Mouse (Mus musculus): ENCODE measurements around the gene Arhgap10.

Gene Arhgap10

DNA sequence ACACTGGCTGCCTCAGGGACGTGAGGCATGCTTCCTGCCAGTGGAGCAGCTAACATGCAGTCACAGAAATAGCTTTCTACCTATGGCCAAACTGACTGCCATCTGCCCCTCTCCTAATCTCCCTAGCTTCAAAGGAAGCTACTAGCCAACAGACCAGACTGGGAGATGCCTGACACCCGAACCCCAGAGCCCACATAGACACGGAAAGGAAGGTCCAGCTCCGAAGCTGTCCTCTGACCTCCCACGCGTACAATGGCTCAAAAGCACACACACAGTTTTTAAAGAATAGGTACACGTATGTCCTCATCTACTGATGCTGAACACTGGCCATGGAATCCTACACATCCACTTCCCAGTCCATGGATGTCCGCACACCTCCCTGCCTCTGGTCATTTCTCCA lies 2.0 kb downstream of the Arhgap10 start:
- DNase-seq, result no peak

DNA sequence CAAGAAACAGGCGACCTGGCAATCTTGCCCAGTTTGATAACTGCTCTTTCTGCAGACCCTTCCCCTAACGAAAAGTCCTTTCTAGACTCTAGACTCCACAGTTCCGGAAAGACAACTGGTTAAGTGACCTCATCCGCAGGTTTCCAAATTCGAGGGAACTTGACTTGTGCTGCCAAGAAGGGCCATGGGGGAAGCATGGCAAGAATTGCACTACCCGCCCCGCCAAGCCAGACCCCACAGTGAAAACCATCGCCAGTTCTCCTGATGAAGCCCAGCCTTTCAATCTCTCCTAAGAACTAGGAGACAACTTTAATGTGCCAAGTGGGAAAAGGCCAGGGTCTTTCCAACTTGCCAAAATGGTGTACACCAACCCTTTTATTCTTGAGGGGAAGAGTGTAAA lies 2.6 kb downstream of the Arhgap10 start:
- DNase-seq, result no peak

DNA sequence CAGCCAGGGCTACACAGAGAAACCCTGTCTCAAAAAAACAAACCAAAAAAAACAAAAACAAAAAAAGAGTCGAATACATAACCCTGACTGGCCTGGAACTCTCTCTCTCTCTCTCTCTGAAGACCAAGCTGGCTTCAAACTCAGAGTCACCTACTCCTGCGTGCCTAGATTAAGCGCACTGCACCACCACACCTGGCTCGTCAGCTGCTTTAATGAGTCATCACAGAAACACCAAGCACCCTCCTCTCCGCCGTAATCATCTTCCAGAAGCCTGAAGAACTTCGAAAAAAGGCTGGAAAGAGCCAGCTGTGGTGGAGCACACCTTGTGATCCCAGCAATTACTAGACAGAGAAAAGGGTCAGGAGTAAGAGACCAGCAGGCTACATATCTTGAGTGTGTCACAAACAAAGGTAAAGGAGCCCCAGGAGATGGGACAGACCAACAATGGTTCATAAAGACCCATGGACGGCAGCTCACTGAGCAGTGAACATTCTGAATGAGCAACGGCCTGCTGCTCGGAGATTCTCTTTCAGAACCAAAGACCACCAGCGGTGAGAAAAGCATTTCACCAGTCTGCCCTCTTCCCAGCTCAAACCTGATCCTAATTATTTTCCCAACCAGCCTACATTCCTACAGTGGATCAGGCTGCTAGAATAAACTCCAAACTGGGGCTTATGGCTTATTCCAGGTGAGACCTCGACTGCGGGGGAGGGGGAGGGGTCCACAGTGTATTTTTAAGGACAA lies 5.8 kb downstream of the Arhgap10 start:
- DNase-seq, result no peak

DNA sequence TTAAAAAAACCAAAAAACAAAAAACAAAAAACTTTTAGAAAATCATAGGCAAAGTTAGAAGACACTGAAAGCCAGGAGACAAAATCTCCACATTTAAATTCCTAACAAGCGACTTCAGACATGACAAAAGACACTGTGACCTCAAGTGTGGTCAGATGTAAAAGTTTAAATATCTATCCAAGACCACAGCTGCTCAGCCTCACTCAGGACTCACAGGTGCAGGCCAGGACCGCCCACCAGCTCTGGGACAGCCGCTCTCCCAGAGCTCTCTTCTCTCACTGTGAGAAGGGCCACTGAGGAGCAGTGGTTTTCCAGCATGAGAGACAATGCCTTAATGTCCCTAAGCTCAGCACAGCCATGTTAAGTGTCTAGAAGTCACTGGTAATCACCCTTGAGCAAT lies 7.3 kb downstream of the Arhgap10 start:
- DNase-seq, result no peak

DNA sequence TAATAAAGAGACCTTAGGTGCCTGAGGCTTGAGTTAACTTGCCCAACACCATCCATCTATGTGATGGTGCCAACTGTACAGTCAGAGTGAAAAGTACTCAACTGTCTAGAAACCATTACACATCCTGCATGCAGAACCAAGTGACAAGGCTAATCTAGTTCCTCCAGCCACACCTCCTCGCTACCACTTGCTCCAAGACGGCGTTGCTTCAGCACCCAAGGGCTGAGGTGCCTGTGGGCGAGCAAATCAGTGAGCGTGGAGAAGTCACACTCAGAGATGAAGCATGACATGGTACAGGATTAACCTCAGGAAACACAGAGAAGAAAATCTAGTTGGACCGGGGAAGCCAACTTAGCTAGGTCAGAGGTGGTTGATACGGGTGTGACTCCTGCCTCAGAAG lies 8.7 kb downstream of the Arhgap10 start:
- no peak for DNase-seq

DNA sequence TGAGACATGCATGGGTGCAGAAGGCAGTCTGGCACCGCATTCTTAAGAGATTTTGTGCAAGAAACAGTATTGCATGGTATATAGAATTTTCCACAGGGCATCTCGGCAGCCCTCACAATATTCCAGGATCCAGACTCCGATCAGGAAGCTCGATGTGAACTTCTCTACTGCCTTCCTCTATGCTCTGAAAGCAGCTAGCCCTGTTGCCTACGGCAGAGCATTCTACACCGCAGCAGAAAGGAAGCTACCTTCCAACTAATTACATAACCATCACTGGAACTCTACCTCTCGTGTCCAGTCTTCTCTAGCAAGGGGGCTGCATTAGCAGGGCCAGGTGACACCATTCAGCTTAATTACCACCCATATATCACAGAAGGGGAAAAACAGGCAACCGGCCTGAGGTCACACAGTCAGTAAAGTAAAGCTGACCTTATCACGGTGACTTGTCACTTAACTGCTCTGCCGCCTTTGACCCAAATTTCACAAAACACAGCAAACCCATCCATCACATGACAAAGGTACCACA lies 10.2 kb downstream of the Arhgap10 start:
- no peak for DNase-seq

DNA sequence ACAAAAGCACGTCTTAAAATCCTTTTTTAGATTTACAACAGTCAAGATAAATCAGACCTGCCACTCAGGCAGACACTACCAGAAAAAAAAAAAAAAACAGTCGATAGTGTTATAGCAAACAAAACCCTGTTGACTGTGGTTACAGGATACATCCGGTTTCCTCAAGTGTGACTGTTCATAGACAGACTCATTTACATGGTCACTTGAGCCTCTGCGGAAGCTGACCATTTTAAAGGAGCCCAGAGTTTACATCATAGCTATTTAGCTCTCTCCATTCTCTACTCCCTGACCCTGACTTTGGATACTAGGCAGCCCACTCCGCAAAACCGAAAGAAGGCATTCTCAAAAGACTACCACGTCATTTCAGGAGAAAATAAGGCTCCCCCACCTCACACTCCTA lies 11.2 kb downstream of the Arhgap10 start:
- DNase-seq, result no peak

DNA sequence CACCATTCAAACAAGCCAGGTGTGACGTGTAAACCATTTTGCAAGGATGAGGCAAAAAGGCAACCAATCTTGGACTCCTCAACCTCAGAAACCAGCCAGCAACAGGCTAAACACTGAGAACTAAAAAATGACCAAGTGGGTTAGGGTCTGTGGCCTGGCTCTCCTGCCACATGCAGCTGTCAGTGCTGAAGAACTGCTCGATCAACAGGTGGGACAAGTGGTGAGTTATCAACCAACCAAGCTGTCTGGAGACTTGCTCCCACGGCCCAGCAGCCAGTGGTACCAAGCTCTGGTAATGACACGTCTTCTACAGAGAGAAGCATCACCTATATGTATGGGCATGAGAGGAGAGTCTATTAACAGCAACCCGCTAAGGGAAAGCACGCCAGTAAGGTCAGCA lies 15.2 kb downstream of the Arhgap10 start:
- DNase-seq, result no peak

DNA sequence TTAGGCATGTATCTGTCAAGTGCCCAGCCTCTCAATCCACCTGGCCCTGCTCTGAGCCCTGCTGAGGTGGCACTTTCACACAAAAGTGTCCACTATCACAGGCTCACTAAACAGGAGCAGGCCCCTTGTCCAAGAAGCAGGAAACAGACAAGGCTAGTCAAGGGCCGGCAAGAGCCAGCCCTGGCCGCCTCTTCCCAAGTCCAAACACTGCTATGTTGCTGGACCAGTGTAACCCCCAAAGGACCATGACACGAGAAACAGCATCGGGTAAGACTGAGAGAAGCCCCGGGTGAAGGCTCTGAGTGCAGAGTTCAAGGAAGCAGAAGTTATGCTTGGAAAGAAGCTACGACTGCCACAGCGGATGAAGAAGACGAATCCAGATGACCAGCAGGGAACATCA lies 16.6 kb downstream of the Arhgap10 start:
- DNase-seq, result no peak

DNA sequence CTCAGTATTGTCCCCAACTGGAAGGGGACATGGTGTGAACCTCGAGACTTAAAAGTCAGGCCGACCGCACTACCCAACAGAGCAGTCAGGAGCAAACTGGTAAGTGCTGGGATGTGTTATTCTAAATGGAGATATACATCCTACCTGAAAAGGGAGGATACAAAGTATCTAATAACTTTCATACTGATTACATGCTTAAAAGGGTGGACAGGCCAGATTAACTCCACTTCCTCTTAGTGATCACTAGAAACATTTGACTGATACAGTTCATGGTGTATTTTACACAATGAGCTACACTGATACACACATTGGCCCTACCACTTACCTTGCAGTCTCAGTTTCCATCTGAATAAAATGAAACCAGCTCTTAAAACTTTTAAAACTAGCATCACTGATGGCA lies 17.5 kb downstream of the Arhgap10 start:
- no peak for DNase-seq

DNA sequence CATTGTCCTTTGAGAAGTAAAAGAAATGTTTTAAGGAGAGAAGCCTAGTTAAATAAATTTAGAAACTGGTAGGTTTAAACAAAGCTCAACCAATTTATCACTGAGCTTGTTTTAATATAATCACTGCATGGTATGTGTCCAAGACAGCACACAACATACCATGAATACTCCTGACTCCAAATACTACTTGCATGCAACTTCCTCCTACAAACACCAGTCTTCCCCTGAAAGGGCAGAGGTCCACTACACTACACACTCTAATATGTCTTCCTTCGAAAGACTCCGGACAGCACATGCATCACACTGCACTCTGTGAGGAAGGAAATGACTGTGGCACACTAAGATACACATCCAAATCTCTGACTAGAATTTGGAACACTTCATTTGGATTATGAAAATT lies 20.3 kb downstream of the Arhgap10 start:
- no peak for DNase-seq

DNA sequence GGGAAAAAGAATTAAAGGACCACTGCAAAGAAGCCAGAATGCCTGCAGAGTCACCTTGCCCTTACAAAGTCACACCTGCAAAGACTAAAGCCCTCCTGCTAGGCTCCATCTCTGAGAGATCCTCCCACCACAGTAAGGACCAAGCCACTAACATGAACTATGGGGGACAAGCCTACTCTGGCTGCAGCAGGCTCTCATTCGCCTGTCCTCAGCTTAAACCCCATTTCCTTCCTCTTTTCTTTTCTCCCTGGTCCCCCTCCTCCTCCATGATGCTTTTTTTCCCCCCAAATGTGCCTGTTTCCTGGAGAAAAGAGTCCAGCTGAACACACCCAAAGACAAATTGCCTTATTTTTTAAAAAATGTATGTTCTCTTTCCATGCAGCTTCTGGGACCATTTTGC lies 21.5 kb downstream of the Arhgap10 start:
- DNase-seq, result no peak

DNA sequence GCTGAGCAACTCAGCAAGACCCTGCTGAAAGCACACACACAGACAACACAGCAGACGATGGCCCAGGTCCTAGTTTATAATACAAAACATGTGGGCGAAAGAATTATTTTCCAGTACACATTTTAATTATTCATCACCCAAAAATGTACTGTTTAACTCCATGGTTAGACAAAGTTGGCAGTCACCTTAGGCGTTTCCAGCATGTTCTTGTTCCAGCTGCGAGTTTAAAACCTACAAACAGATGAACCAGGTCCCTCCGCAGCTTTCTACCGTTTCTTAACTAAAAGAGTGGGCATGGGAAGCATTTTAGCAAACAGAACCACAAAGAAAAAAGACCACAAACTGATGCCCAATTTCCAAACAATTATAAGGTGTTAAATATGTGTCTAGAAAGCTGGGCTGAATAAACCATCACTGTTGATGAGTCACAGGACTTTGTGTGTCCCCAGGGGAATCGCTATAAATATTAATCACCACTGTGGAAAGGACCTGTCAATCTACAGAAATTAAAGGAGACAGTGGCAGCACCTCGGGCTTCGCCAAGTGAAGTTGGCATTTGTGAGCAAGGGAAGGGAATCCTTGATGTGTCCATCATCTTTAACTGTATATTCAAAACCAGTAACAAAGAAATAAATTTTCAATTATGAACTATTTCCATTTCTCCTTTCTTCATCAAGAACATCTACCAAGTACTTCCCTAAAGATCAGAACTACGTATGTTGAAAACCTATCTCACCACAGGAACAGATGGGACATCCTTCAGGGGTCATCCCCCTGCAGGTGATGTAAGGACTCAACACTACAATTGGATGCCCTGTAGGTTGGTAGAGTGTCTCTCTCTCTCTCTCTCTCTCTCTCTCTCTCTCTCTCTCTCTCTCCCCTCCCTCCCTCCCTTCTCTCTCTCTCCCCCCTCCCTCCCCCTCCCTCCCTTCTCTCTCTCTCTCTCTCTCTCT lies 23.1 kb downstream of the Arhgap10 start:
- DNase-seq, result no peak

DNA sequence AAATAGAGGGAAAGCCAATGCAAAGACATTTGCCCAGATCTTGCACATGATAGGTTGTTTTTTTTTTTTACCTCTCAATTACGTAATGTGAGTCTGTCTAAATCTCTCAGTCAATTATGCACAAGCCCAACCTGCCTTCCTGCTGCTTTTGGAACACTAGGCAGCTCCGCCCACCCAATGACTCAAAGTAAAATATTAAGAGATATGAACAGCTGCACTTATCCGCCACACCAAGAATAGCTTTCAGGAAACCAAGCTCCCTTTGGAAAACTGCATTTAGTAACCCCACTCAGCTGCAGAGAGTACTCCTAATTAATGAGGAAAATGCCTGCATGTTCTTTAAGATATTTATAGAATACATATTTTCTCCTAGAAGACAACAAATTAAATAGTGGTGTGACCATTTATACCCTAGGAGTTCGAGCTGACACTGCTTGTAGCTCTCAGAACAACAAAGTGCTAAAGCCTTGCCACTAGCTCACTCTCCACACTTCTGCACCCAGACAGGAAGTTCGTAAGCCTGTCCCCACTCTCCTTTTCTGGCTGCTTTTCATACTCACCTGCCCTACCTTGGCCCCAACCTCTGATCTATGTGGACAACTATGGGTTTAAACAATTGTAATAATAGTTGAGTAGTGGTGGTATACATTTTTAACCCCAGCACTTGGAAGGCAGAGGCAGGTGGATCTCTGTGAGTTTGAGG lies 25.2 kb downstream of the Arhgap10 start:
- no peak for DNase-seq

DNA sequence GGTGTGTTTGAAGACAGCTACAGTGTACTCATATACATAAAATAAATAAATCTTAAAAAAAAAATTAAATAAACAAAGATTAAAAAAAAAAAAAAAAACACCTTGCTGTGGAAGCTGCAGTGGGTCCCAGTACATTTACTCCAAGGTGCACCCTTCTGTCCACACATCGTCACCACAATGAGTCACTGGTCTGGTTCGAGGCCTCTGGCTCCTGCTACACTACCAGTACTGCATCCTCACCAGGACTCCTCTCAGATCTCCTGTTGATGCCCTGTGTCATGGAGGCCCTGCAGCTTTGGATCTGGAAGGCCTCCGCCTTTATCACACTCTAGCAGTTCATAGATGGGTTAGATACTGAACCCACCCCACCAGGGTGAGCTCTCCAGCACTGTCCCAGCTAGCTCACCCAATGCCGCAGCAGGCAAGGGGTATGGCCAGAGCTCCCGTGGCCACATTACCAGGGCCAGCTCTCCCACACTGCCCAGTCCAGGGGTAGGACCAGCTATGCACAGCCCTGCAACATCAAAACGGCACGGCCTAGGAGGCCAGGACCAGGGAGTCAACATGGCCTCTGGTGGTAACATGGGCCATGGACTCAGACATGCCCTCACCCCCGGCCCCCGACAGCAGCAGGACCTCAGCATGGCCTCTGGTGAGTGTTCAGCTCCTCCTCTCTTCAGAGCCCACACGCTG lies 26.4 kb downstream of the Arhgap10 start:
- DNase-seq, result no peak

DNA sequence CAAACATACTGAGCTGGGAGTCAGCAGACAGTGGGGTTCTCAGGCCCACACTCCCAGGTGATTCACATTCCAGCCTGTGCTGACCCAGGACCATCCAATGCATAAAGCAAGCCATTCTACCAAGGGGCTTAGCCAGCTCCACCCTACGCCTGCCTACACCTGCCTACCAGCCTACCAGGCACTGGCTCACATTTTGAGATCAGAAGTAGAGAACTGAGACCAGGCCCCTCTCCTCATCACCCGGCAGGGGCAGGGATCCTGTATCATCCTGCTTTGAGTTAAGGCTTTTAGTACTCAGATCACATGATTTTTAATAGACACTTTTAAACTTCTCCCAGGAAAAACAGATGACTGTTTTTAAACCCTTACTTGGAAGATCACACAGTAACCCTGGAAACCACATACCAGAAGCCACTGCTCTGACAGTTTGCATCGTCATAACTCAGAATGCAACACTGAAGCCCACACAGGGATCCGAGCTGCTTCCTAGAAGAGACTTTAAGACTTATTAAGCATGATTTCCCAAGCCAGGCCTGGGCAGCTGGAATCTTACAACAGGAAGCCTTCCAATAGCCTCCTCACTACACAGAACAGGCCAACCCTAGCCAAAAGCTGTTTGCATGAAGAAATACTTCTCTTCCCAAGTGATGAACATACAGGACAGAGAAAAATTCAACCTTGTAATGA lies 27.5 kb downstream of the Arhgap10 start:
- DNase-seq, result no peak

DNA sequence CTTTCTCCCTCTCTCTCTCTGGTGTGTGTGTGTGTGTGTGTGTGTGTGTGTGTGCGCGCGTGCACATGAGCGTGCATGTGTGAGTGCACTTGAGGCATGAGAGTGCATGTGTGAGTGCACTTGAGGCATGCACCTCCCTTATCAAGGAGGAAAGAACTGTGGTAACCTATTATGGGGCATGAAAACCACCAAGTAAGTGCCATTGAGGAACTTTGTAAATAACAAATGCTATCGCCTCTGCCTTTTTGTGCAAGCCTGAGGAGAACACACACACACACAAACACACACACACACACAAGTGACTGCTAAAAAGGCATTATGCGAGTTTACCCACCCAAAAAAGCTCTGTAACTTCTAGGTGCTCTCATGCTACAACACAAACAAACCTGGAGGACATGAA lies 28.5 kb downstream of the Arhgap10 start:
- DNase-seq, result no peak

DNA sequence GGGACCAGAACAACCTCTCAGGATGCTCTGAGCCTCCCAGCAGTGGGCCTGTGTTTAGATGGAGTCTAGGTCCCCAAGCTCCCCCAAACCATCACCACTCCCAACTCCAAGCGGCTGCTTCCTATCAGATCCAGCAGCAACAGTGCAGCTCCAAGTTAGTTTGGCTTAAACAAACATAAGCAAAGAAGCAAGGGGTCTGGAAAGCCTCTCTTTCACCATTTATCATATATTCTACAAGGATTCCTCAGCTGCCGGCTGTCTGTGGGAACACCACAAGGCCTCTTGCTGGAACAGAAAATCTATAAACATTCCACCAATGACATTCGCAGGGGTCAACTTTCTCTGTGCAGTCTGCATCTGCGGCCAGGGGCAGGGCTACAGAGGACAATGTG lies 29.5 kb downstream of the Arhgap10 start:
- DNase-seq, result no peak

DNA sequence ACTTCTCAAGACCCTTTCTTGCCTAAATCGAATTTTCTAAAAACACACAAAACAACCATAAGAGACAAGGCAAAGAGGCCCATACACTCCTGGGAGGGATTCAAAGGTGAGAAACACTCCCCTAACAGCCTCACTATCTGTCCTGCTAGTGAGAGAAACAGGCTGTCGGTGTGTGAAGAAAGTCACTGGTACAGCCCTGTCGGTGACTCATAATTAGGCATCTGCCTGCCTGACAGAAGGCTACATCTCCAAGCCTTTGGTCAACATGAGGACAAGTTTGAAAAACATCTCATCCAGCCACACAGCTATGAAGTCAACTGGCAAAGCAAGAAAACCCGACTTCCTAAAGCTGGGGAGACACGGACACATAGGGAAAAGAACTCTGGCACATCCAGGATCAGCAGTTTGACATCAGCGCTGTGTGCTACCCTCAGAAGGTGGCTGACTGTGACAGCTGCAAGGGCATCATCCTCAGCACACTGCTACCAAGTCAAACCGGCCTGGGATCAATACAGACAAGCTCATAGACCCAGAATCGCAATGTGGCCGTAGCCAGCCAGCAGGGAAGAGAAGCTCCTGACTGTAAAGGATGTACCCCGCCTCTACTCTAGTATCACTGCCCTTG lies 30.1 kb downstream of the Arhgap10 start:
- no peak for DNase-seq

DNA sequence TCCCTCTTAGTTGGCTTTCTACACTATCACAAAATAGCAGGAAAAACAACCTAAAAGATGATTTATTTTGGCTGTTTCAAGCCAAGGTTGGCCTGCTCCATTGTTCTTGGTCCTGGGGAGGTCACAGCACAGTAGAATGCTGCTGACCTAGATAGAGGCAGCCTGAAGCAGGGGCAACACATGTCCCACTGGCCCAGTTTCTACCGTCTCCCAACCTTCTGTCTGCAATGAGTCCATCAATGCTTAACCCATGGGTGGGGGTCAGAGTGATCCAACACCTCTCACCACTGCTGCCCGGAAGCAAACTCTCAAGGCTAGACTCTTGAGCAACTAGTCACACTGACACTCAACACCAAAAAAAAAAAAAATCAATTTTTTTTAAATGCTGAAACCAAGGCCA lies 31.0 kb downstream of the Arhgap10 start:
- no peak for DNase-seq

DNA sequence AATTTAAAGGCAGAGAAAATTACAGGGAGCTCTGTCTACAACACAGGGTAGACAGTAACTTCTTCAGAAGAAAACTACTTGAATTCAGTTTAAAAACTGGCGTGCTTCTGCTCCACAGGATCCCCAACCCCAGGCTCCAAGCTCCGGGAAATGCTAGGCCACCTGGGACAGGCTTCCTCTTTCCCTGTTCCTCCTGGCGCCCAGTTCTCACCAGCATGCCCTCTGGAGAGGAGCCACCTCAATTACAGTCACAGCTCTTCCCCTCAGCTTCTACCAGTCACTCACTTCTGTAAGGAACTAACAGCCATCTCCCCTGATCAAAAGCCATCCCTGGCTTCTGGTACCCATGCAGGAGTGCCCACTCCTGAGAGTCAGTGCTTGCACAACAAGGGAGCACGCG lies 32.9 kb downstream of the Arhgap10 start:
- DNase-seq, result no peak

DNA sequence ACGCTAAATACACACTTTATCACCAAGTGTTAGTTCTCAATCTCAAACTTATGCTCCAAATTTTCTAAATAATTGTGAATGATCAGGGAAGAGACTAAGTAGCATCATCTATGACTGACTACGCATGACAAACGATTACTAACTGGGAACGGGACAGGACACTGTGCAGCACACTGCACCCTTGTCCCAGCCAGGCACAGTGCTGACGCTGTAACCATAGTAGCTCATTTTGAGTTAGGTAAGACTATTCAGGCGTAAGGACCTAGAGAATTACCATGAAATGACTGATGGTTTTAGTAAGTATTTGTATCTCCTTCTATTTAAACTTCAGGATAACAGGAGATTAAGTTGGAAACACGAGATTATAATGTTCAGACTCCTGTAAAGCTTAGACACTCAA lies 33.5 kb downstream of the Arhgap10 start:
- no peak for DNase-seq
